Mouse (Mus musculus): ENCODE data around the gene Nxph3. TPM values are rescaled to one million over a fixed set of nuclear protein-coding genes. Genes with fewer than 3 reads are reported as not detected.
A peak's percentile ranks its signal among the peaks of the same experiment; 100 is the strongest.

The Nxph3 gene
- under 1 TPM; 0.15 to 0.20 TPM for total RNA-seq (2021)
- long read RNA-seq, experiment 1, result 0 reads
- long read RNA-seq, experiment 2, result 0 reads

- intact Hi-C loops (cut with DNase I), result loop anchor here (5.0 kb wide), 1 partner anchor 127 kb away; no protein-coding TSS in a partner anchor
- peak; percentile 53 to 69 for DNase-seq
These were observed at the start of gene Nxph3 for GRCm38 (mm10) chr11:95514298-95514861. Gene Nxph3 (minus strand): TSS chr11:95514570.

- DNase-seq, result no peak
- intact Hi-C loops (cut with DNase I), result no loop called here
These were observed 49.5 kb upstream of the Nxph3 start for GRCm38 (mm10) chr11:95563849-95564248.

- intact Hi-C loops (cut with DNase I), result no loop called here
- DNase-seq, result no peak
These were observed 46.4 kb upstream of the Nxph3 start for GRCm38 (mm10) chr11:95560773-95561172.

DNA sequence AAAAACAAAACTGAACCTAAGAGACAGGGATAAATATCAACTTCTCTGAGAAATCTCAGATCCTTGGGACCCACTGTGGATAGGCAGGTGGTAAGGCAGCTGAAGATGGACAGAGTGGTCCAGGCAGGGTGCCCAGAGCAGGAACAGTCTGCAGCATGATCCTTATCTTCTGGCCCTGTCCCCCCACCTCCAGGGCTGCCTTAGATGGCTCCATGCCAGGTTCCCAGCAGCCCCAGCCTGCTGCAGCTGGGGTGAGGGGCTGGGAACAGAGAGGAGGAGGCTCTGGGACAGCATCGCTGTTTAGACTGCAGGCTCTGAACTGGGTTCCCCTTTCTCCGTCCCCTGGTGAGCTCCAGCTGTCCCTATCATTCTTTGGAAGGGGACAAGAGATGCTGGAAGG is 45.4 kb upstream of the Nxph3 start:
- no peak for DNase-seq
- intact Hi-C loops (cut with DNase I), result no loop called here

DNA sequence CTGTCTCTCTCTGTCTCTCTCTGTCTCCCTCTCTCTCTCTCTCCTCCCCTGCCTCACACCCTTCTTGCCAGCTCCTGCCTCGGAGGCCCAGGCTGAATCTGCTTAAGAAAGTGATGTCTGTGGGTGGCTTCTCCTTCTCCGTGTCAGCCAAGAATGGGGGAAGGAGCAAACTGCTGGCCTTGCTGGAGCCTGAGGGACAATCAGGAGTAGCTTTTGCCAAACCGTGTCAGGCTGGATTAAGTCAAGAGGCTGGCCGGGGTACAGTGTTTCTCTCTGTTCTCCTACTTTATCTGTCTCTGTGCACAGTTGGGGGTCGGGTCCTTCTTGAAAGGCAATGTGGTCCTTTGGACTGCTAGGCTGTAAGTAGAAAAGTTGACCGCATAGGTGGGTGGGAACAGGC is 43.3 kb upstream of the Nxph3 start:
- DNase-seq, result no peak
- intact Hi-C loops (cut with DNase I), result no loop called here

- DNase-seq, result no peak
- intact Hi-C loops (cut with DNase I), result no loop called here
These were observed 42.7 kb upstream of the Nxph3 start for GRCm38 (mm10) chr11:95557032-95557431.

DNA sequence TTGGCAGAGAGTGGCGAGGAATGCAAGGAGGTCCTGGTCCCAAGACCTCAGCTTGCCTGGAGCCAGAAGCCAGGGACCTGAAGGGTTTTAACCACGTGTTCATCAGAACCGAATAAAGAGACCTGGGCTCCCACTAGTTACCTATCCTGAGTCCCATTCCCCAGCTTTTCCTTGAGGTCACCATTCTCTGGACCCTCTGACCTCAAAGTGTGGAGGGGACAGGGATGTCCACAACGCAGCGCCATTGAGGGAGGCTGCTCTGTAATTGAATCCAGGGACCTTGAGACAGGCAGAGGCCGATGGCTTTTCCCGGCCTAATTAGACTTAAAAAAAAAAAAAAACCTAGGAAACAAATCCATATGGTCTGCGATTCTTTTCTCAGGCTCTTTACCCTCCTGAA is 40.9 kb upstream of the Nxph3 start:
- no peak for DNase-seq
- intact Hi-C loops (cut with DNase I), result no loop called here

- DNase-seq, result no peak
- intact Hi-C loops (cut with DNase I), result no loop called here
These were observed 36.1 kb upstream of the Nxph3 start for GRCm38 (mm10) chr11:95550301-95551021.

DNA sequence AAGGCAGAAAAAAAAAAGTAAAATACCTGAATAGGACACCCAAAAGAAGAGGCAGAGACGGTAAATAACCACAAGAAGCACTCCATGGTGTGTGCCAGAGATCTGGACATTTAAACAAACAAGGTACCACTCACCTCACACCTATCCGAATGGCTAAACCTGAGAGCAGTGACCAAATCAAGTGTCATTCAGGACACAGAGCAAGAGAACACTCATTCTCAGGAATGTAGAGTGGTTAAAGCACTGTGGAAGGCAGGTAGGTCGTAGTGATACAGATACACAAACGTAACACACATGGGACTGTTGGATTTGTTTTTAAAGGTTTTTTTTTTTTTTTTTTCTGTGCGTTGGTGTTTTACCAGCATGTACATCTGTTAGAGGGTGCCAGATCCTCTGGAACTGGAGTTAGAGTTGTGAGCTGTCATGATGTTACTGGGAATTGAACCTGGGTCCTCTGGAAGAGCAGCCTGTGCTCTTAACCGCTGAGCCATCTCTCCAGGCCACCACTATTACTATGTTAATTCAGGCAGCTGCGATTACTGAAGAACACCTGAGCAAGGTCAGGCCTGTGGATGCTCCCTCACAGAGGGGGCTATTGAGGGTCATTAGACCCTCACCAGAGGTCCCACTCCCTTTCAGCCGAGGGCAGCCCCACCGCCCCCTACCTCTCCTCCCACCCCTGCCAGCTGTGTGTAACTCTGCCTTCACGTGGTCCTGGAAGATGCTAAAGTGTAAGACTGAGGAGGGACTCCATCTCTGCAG is 31.8 kb upstream of the Nxph3 start:
- DNase-seq, result no peak
- intact Hi-C loops (cut with DNase I), result no loop called here

- DNase-seq, result no peak
- intact Hi-C loops (cut with DNase I), result no loop called here
These were observed 30.4 kb upstream of the Nxph3 start for GRCm38 (mm10) chr11:95544546-95545327.

DNA sequence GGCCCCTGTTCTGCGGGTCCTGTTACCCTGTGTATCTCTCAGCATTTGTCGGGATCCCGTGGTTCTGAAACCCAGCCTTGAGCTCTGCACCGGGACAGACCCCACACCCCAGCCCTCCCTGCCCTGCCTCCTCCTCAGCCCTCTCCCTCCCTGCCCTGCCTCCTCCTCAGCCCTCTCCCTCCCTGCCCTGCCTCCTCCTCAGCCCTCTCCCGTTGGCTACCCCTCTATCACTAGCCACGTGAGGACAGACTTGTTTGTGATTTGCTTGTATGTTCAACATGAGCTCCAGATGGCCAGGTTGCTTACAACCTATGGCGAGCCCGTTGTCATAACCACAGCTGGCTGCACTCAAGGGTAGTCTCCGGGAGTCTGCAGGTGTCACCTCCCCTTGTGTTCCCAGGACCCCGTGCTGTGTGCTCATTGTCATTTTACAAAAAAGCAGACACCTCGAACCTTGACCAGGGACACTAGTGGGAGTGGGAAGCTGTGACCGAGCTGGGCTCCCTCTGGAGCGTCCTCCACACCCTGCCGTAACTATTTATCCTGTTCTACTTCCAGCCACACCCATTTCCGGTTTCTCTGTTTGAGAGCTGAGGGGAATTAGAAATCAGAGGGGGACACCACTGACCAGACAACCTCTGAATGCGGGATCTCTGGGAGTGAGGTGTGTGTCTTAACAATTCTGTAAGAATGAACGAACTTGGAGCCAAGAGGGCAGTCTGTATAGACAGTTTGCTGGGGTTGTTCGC is 26.4 kb upstream of the Nxph3 start:
- no peak for DNase-seq

GRCm38 (mm10) chr11:95538378-95539104 is 24.2 kb upstream of the Nxph3 start:
- no peak for DNase-seq
- intact Hi-C loops (cut with DNase I), result no loop called here

More for the DNA sequence above, 26.4 kb upstream of the Nxph3 start:
- intact Hi-C loops (cut with DNase I), result no loop called here

- intact Hi-C loops (cut with DNase I), result loop anchor here (1.0 to 5.0 kb wide), 2 partner anchors 116 to 219 kb away; no protein-coding TSS in a partner anchor
- peak; percentile 87 to 88 for DNase-seq
These were observed 19.3 kb upstream of the Nxph3 start for GRCm38 (mm10) chr11:95533484-95534160.

DNA sequence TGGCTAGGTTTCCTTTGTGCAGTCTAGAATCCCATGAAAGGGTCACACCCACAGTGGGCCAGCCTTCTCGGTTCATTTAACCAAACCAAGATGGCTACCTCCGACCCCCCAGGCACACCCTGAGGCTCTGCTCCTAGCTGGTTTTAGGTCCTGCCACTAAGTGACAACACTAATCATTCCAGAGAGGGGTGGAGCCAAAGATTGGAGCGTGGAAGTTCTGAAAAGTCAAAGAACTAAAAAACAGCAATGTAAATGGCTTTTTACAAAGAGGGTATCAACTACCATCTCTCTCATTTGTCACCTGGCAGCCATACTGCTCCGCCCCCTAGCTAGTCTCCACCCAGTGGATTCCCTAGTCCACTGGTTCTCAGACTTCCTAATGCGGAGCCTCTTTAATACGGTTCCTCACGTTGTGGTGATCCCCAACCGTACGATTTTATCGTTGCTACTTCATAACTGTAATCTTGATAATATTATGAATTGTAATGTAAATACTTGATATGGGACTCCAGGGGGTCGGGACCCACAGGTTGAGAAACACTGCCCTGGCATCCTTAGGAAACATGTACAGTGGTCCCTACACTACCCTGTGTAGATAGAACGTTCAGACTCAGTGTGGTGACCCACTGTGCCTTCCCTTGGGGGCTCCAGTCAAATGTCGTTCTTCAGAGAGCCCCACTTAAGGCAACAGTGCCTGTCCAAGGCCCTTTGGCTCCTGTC is 18.1 kb upstream of the Nxph3 start:
- DNase-seq, result no peak
- intact Hi-C loops (cut with DNase I), result loop anchor here (1.0 to 5.0 kb wide), 2 partner anchors 117 to 220 kb away; no protein-coding TSS in a partner anchor

GRCm38 (mm10) chr11:95528231-95528630 is 13.9 kb upstream of the Nxph3 start:
- DNase-seq, result no peak
- intact Hi-C loops (cut with DNase I), result no loop called here

GRCm38 (mm10) chr11:95527307-95527706 is 12.9 kb upstream of the Nxph3 start:
- intact Hi-C loops (cut with DNase I), result no loop called here
- DNase-seq, result no peak

DNA sequence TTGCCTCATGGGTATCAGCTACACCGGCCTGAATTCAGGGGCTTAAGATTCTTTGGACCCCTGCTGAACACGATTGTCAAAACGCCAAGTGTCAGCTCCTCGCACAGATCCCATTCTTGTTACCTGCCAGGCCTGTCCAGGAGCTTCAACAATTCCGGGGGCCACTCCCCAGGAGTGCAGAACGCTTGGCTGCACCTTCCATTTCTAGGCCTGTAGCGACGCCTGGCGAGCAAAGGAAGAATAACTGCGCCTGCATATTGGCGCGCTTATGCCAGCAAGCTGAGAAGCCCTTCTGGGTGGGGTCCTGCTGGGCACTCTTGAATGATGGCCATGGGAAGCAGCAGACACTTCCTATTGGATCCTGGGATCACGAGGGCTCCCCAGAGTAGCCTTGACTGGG is 7.2 kb upstream of the Nxph3 start:
- peak; percentile 68 to 75 for DNase-seq
- intact Hi-C loops (cut with DNase I), result loop anchor here (2.0 to 5.0 kb wide), 3 partner anchors 204 to 404 kb away; no protein-coding TSS in a partner anchor
